Mouse (Mus musculus) layer of hippocampus, adult 8-10 months (tissue): ENCODE measurements around the gene Hddc3. TPM values are rescaled to one million over a fixed set of nuclear protein-coding genes. Genes with fewer than 3 reads are reported as not detected.

ENCODE experiments used
- DNase-seq, 2 experiments: peaks; one replicate each; pipeline ENCODE4 v3.0.0; 2022; ENCODE audit warnings: low spot score in 2 of 2
- total RNA-seq, 4 experiments: library from RNA; stranded (reverse); gene quantifications; 2 replicates each; pipeline ENCODE4 v1.2.4; 2022

The Hddc3 gene
- total RNA-seq, 4 experiments from 2014 or later = 37.7 to 55.7 (median 49.0) TPM

DNA sequence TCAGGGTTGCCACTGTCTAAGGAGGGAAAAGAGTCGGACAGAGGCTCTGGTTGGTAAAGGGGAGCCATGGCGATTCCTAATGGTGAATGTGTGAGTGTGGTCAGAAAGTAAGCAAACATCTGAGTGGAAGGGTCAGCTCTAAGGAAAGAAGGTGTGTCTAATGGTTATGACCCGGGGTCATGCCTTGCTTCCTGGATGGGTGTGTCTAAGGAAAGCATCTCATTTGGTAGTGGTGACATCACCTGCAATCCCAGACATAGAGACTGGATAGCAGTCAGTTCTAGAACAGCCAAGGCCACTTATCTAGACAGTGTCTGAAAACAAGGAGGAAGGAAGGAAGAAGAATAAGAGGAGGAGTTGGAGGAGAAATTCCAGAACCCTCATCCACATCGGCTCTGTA lies 8.1 kb upstream of the Hddc3 start:
- no peak for DNase-seq

- DNase-seq = no peak
These were observed 6.0 kb upstream of the Hddc3 start for GRCm38 (mm10) chr7:80336932-80337331.

- DNase-seq = no peak
These were observed 3.5 kb upstream of the Hddc3 start for GRCm38 (mm10) chr7:80339371-80339770.

GRCm38 (mm10) chr7:80339793-80340628 lies 2.9 kb upstream of the Hddc3 start:
- DNase-seq = peak; percentile 97 to 99

DNA sequence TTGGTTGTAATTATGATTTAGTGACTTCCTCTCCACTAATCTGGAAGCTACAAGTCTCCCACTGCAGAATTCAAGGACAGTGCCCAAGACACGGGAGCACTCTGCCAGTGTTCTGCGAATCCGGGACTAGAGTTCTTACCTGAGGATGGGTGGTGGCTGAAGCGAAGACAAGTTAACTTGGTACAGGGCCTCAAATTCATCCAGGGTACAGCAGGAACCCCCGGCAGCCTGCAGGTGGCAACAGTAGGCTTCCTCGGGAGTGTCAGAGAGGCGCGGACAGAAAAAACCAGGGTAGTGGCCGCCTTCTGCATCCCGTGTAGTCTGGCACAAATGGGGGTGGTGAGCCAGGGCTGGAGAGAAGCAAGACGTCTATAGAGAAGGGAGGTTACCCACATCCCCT lies 2.1 kb upstream of the Hddc3 start, which contains the start of gene Unc45a:
Gene Unc45a (minus strand): TSS at position 213 of the 400 bp plus-strand sequence.
- peak in 1 of 2 experiments; percentile 58 for DNase-seq

GRCm38 (mm10) chr7:80341793-80342192 lies 1.1 kb upstream of the Hddc3 start:
- no peak for DNase-seq

DNA sequence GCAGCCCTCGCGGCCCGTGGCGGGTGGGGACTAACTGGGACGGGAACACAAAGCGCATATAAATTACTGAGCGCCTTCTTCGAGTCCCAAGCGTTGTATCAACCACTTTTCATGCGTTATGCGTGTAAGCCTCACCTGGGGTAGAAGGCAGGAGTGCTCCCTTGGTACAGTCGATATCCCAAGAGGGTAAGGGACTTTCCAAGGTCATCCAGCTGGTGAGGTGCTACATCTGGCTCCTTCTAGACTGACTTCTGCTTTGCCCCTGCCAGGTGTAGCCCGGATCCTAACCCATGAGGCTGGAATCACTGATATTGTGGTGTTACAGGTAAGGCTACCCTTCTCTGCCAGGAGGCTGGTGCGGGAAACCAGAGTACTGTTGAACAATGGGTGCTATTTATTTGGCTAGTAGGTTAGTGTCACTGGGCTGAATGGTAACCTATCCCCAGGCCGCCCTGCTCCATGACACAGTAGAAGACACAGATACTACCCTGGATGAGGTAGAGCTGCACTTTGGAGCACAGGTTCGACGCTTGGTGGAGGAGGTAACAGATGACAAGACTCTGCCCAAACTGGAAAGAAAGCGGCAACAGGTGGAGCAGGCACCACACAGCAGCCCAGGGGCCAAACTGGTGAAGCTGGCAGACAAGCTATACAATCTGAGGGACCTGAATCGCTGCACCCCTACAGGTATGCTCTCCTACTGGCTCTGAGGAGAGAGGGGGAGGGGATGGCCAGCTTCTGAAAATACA lies 540 bp downstream of the Hddc3 start:
- DNase-seq = no peak

GRCm38 (mm10) chr7:80346173-80346572 lies 3.3 kb downstream of the Hddc3 start:
- no peak for DNase-seq

DNA sequence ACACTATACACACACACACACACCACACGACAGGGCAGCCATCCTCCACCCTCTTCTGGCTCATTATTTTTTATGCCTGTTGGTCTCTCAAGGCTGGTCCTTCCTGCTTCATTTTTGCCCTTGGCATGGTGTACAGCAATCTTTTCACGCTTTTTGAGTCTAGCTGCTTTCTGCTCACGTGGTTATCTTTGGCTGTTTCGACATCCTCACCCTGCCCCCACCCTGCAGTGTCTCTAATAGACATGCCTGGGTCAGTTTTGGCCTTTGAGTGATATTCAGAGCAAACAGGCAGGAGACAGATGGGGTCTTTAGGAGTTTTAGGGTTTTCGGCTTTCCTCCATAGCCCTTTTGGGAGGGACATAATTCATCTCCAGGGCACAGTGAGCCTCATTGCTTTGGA lies 3.9 kb downstream of the Hddc3 start:
- no peak for DNase-seq

DNA sequence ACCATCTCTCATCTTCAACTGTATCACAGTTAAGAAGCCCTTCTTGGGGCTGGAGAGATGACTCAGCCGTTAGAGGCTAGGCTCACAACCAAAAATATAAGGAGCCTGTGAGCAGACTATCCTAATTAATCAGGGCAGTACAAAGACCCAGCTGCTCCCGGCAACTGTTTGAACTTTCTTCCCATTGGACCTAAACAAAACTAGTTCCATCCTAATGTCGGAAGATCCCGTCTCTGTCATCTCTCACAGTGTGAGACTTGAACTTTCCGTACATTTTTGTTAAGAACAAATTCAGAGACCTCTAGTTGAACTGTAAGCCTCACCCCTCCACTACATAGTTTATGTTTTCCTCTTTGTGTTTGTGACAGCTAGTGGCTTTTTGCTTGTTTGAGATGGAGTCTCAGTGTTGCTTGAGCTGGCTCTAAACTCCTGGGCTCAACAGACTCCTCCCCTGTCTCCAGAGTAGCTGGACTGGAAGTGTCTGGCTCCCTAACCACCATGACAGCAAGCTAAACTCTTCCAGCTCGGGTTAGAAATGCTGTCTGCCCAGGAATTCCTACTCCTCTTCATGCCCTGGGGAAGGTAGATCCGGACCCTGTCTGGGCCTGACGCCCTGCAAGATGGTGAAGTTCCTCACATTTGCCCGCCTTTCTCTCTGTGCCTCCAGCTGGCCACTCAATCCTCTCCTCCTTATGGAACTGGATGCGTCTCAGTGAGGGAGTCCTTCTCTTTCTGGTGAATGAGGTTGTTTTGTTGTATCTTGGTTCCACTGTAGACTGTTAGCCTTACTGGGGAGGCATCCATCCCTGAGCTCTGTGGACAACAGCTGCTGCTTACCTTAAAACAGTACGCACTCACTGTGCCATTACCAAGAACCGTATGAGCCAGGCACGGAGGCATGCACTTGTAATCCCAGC lies 5.0 kb downstream of the Hddc3 start:
- no peak for DNase-seq

GRCm38 (mm10) chr7:80350808-80351207 lies 7.9 kb downstream of the Hddc3 start:
- DNase-seq = no peak

DNA sequence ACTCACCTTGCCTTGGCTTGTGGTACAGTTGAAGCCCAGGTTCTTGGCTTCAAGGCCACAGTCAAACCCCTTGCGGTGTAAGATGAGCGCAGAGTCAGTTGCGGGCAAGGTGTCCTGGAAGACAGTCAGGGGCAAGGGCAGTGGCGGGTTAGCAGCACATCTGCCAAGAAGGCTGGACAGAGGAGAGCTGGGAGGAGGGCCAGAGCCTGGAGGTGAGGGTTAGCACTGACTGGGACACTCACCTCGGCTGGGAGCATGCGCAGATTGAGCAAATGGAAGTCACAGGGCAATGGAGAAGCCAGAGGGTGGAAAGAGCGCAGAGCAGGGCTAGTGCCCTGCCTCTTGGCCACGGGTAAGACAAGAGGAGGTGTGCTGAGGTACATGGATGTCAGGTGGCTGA lies 10.0 kb downstream of the Hddc3 start:
- DNase-seq = no peak

- no peak for DNase-seq
These were observed 13.4 kb downstream of the Hddc3 start for GRCm38 (mm10) chr7:80356351-80356750.

DNA sequence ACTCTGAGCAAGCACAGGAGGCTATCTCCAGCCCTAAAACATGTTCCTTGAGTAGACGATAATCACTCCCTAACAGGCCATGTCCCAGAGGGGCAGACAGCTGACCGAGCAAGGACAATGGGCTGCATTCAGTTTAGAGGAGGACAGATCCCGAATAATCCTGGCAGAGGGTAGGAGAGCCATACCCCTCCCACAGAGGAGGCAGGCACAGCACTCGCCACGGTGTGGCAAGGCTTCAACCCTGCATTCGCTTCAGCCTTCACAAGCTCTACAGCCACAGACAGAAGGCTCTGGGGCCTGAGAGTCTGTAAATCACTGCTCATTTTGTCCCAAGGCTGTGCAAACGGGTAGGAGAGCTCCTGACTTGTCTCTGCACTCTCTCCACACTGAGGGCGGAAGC lies 14.3 kb downstream of the Hddc3 start:
- peak; percentile 46 to 67 for DNase-seq

- no peak for DNase-seq
These were observed 15.1 kb downstream of the Hddc3 start for GRCm38 (mm10) chr7:80358039-80358438.

GRCm38 (mm10) chr7:80360435-80360834 lies 17.5 kb downstream of the Hddc3 start:
- DNase-seq = no peak

DNA sequence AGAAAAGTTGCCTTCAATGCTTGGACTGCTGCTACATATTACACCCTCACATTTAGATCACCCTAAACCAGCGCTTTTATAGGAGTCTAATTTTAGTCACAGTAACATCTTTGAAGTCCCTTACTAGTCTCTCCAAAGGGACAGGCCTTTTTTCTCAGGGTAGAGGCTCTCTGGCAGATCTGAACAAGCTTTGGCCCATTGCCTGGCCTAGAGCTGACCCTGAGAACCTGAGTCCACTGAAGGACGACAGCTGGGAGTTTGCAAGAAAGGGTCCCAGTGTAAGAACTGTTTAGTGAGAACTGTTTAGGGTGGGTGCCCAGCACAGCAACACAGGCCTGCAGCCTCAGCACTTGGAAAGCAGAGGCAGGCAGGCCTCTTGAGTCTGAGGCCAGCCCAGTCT lies 22.9 kb downstream of the Hddc3 start:
- no peak for DNase-seq

DNA sequence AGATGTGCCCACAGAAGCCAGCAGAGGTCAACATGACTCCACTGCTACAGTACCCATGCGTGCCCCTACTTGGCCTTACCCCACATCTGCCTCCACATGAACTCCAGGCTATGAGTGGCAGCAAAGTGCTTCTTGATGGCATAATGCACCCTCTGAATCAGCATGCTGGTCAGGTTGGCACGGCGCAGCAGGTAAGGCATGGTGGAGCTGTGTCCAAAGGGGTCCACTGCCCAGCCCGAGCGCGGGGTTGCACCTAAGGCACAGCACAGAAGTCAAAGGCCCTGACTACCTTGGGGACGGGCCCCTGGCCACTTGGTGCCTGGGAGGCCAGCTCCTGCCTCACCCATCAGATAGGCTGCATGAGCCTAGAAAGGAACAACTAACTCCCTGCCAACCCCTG lies 24.3 kb downstream of the Hddc3 start:
- DNase-seq = no peak

GRCm38 (mm10) chr7:80368009-80368408 lies 25.1 kb downstream of the Hddc3 start:
- no peak for DNase-seq

- no peak for DNase-seq
These were observed 25.9 kb downstream of the Hddc3 start for GRCm38 (mm10) chr7:80368635-80369421.

DNA sequence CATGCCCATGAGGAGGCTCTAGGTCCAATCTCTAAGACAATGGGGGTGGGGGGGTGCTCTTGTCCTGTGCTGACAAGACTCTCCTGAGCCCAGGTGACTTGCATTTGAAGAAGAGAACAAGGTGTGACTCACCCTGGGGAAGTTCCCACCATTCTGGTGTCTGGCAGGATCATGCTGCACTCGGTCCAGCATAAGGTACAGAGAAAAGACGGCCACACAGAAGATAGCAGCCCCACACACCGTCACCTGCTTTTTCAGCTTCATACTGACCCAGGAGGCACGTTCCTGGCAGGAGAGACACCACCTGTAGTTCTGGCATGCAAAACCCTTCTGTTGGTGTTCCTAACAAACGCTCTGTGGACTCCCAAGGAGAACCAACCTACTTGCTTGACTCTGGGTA lies 26.6 kb downstream of the Hddc3 start:
- DNase-seq = no peak
